Mouse (Mus musculus) heart, embryonic 15.5 days (tissue): Measurements from ENCODE around the gene Itih4. TPM values are rescaled to one million over a fixed set of nuclear protein-coding genes. Genes with fewer than 3 reads are reported as not detected.

Source experiments
- ATAC-seq: fragments of 200-750 bp; cut with Nextera tagmentation; replicated peaks from 2 replicates; pipeline ENCODE4 v1.8.0; 2017; ENCODE audit warnings: low read depth, moderate TSS enrichment; ENCODE audit not compliant: insufficient number of reproducible peaks, insufficient read depth, low FRiP score
- H3K27ac ChIP-seq: fragments of 300-500 bp; sonication (generic); 2 replicates; pipeline ENCODE4 v1.5.1; 2015; ENCODE audit warnings: mild to moderate bottlenecking, inconsistent platforms
- H3K27me3 ChIP-seq: fragments of 300-500 bp; sonication (generic); 2 replicates; pipeline ENCODE4 v1.6.1; 2015; ENCODE audit warnings: inconsistent platforms
- H3K36me3 ChIP-seq: fragments of 300-500 bp; sonication (generic); 2 replicates; pipeline ENCODE4 v1.6.1; 2015; ENCODE audit warnings: mild to moderate bottlenecking, inconsistent platforms
- H3K4me1 ChIP-seq: fragments of 300-500 bp; sonication (generic); replicated peaks from 2 replicates; pipeline ENCODE4 v1.6.1; 2015; ENCODE audit warnings: inconsistent platforms
- H3K4me2 ChIP-seq: fragments of 300-500 bp; sonication (generic); 2 replicates; pipeline ENCODE4 v1.6.1; 2015; ENCODE audit warnings: inconsistent platforms, mild to moderate bottlenecking, moderate library complexity
- H3K4me3 ChIP-seq: fragments of 300-500 bp; sonication (generic); 2 replicates; pipeline ENCODE4 v1.5.1; 2015; ENCODE audit warnings: mild to moderate bottlenecking, inconsistent platforms
- H3K9ac ChIP-seq: fragments of 300-500 bp; sonication (generic); 2 replicates; pipeline ENCODE4 v1.6.1; 2015; ENCODE audit warnings: mild to moderate bottlenecking, inconsistent platforms
- H3K9me3 ChIP-seq: fragments of 300-500 bp; sonication (generic); replicated peaks from 2 replicates; pipeline ENCODE4 v1.6.1; 2016; ENCODE audit warnings: inconsistent platforms
- WGBS: fragments of 180-500 bp; shearing (Covaris S2); methylation state at CpG from one replicate; pipeline ENCODE4 v1.1.7; 2015; ENCODE audit warnings: mixed read lengths; 5-methylcytosine and 5-hydroxymethylcytosine counted together
- polyA plus RNA-seq: library from polyadenylated mRNA; unstranded; fragments of >200 nt; fragmentation: Nextera tagmentation; extraction: Ambion mirVana; gene quantifications from 2 replicates; pipeline ENCODE4 v1.2.1, GENCODE M21; 2015

Gene Itih4
- polyA plus RNA-seq, 1 experiment from 2014 or later, result 0.52 TPM

GRCm38 (mm10) chr14:30911141-30911540, 24.9 kb downstream of the Itih4 start:
- Histone ChIP-seq H3K4me2 (no peak overlapping the region), H3K27ac (no peak overlapping the region), H3K4me3 (no peak overlapping the region), H3K9ac (no peak overlapping the region), H3K36me3 (no peaks in the 10 kb centered on the region), H3K9me3 (no peaks in the 10 kb centered on the region), H3K27me3 (no peaks in the 10 kb centered on the region), H3K4me1 (no peaks in the 10 kb centered on the region)
- WGBS, result 87% methylated on average over 8 of the region's 8 CpGs
- ATAC-seq, result no peak

GRCm38 (mm10) chr14:30912641-30913040, 26.4 kb downstream of the Itih4 start:
- H3K27ac ChIP-seq, result no peak overlapping the region
- H3K9me3 ChIP-seq, result no peaks in the 10 kb centered on the region
- H3K4me1 ChIP-seq, result no peaks in the 10 kb centered on the region
- H3K9ac ChIP-seq, result no peak overlapping the region
- no peak overlapping the region for H3K4me3 ChIP-seq
- no peak for ATAC-seq
- no peaks in the 10 kb centered on the region for H3K36me3 ChIP-seq
- H3K27me3 ChIP-seq, result no peaks in the 10 kb centered on the region
- no peak overlapping the region for H3K4me2 ChIP-seq
- 76% methylated on average over 8 of the region's 8 CpGs for WGBS

- H3K4me1 ChIP-seq, result no peaks in the 10 kb centered on the region
- no peak overlapping the region for H3K4me3 ChIP-seq
- WGBS, result 74% methylated on average over 5 of the region's 5 CpGs
Measured at GRCm38 (mm10) chr14:30913404-30913803, 27.1 kb downstream of the Itih4 start.

GRCm38 (mm10) chr14:30916516-30916915, 30.2 kb downstream of the Itih4 start:
- H3K27ac ChIP-seq, result no peak overlapping the region
- no peaks in the 10 kb centered on the region for H3K4me1 ChIP-seq
- no peak for ATAC-seq
- no peaks in the 10 kb centered on the region for H3K27me3 ChIP-seq
- H3K36me3 ChIP-seq, result no peaks in the 10 kb centered on the region
- WGBS, result 79% methylated on average over 1 of the region's 1 CpGs
- no peak overlapping the region for H3K9ac ChIP-seq
- H3K4me3 ChIP-seq, result no peak overlapping the region
- no peaks in the 10 kb centered on the region for H3K9me3 ChIP-seq
- no peak overlapping the region for H3K4me2 ChIP-seq

More at GRCm38 (mm10) chr14:30913404-30913803, 27.1 kb downstream of the Itih4 start:
- H3K27me3 ChIP-seq, result no peaks in the 10 kb centered on the region
- H3K36me3 ChIP-seq, result no peaks in the 10 kb centered on the region
- ATAC-seq, result no peak
- H3K9ac ChIP-seq, result no peak overlapping the region
- no peak overlapping the region for H3K27ac ChIP-seq
- no peak overlapping the region for H3K4me2 ChIP-seq
- H3K9me3 ChIP-seq, result no peaks in the 10 kb centered on the region

GRCm38 (mm10) chr14:30922053-30922670, 35.9 kb downstream of the Itih4 start:
- Histone ChIP-seq H3K4me2 (no peak overlapping the region), H3K4me3 (no peak overlapping the region), H3K27ac (no peak overlapping the region), H3K9ac (no peak overlapping the region), H3K9me3 (no peaks in the 10 kb centered on the region), H3K4me1 (no peaks in the 10 kb centered on the region), H3K36me3 (no peaks in the 10 kb centered on the region), H3K27me3 (no peaks in the 10 kb centered on the region)
- WGBS, result 53% methylated on average over 8 of the region's 8 CpGs
- no peak for ATAC-seq

- no peaks in the 10 kb centered on the region for H3K27me3 ChIP-seq
- WGBS, result 38% methylated on average over 6 of the region's 6 CpGs
- H3K9me3 ChIP-seq, result no peaks in the 10 kb centered on the region
- no peak within 1 kb of the TSS for H3K9ac ChIP-seq
- H3K4me1 ChIP-seq, result no peaks in the 10 kb centered on the region
- H3K4me3 ChIP-seq, result no peak within 1 kb of the TSS
- H3K27ac ChIP-seq, result no peak within 1 kb of the TSS
- no peak within 1 kb of the TSS for H3K4me2 ChIP-seq
- no peaks in the 10 kb centered on the region for H3K36me3 ChIP-seq
- peak; percentile 24; the same call in 1 of the 2 replicates for ATAC-seq
Measured at GRCm38 (mm10) chr14:30923375-30924105, 37.3 kb downstream of the Itih4 start, which contains the start of gene Itih3. TSS of gene Itih3 (minus strand) at chr14:30923760.

GRCm38 (mm10) chr14:30925492-30925891, 39.2 kb downstream of the Itih4 start:
- H3K27me3 ChIP-seq, result no peaks in the 10 kb centered on the region
- H3K27ac ChIP-seq, result no peak overlapping the region
- no peak overlapping the region for H3K4me2 ChIP-seq
- H3K4me3 ChIP-seq, result no peak overlapping the region
- no peaks in the 10 kb centered on the region for H3K9me3 ChIP-seq
- H3K9ac ChIP-seq, result no peak overlapping the region
- 87% methylated on average over 3 of the region's 3 CpGs for WGBS
- H3K36me3 ChIP-seq, result no peaks in the 10 kb centered on the region
- ATAC-seq, result no peak
- H3K4me1 ChIP-seq, result no peaks in the 10 kb centered on the region

GRCm38 (mm10) chr14:30930386-30930785, 44.1 kb downstream of the Itih4 start:
- Histone ChIP-seq H3K4me2 (no peak overlapping the region), H3K4me1 (no peaks in the 10 kb centered on the region), H3K9me3 (no peaks in the 10 kb centered on the region), H3K9ac (no peak overlapping the region), H3K27me3 (no peaks in the 10 kb centered on the region), H3K36me3 (no peaks in the 10 kb centered on the region), H3K4me3 (no peak overlapping the region), H3K27ac (no peak overlapping the region)
- 84% methylated on average over 4 of the region's 4 CpGs for WGBS
- ATAC-seq, result no peak

- no peak for ATAC-seq
- Histone ChIP-seq H3K4me3 (no peak overlapping the region), H3K4me1 (no peaks in the 10 kb centered on the region), H3K9ac (no peak overlapping the region), H3K27ac (no peak overlapping the region), H3K9me3 (no peaks in the 10 kb centered on the region), H3K27me3 (no peaks in the 10 kb centered on the region), H3K4me2 (no peak overlapping the region), H3K36me3 (no peaks in the 10 kb centered on the region)
- 84% methylated on average over 9 of the region's 9 CpGs for WGBS
Measured at GRCm38 (mm10) chr14:30933351-30933750, 47.1 kb downstream of the Itih4 start.

GRCm38 (mm10) chr14:30942254-30942653, 56.0 kb downstream of the Itih4 start:
- H3K36me3 ChIP-seq, result no peaks in the 10 kb centered on the region
- H3K27ac ChIP-seq, result no peak overlapping the region
- H3K9me3 ChIP-seq, result no peaks in the 10 kb centered on the region
- no peak for ATAC-seq
- 76% methylated on average over 4 of the region's 4 CpGs for WGBS
- no peak overlapping the region for H3K9ac ChIP-seq
- H3K4me2 ChIP-seq, result no peak overlapping the region
- no peaks in the 10 kb centered on the region for H3K4me1 ChIP-seq
- no peak overlapping the region for H3K4me3 ChIP-seq
- 0 out of 2 replicates have a peak, but pooled peaks cover 8% of the 10 kb centered on the region for H3K27me3 ChIP-seq

GRCm38 (mm10) chr14:30943038-30943437, 56.8 kb downstream of the Itih4 start, which contains the start of gene Itih1:
TSS of gene Itih1 (minus strand) at chr14:30943289.
- Histone ChIP-seq H3K27me3 (0 out of 2 replicates have a peak, but pooled peaks cover 8% of the 10 kb centered on the region), H3K36me3 (no peaks in the 10 kb centered on the region), H3K9ac (no peak within 1 kb of the TSS), H3K27ac (no peak within 1 kb of the TSS), H3K4me3 (no peak within 1 kb of the TSS), H3K9me3 (no peaks in the 10 kb centered on the region), H3K4me1 (no peaks in the 10 kb centered on the region), H3K4me2 (no peak within 1 kb of the TSS)
- ATAC-seq, result no peak
- WGBS, result 82% methylated on average over 7 of the region's 7 CpGs
